Mouse (Mus musculus): ENCODE data around the gene Rbfox1. TPM values are rescaled to one million over a fixed set of nuclear protein-coding genes. Genes with fewer than 3 reads are reported as not detected.

Rbfox1 gene
- total and polyA plus RNA-seq, 3 experiments, result not detected

DNA sequence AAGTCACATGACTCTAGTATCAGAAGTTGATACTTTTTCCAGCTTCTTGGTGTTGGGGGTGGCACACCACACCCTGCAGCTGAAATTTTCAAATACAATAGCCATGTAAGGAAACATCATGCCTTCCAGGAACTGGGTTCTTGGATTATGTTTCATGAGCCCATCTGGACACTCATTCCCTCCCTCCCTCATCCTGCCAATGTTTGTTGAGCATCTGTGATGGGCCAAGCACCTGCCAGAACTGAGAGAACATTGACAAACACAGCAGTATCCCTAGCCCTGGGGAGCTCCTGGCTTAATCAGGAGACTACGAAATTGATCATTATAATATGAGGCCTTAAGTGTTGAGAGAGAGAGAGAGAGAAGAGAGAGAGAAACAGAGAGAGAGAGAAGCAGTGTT lies 18.2 kb upstream of the Rbfox1 start:
- no peak for DNase-seq (ENCODE audit: low read depth, low spot score)
- H3K79me2 ChIP-seq (ENCODE audit: control insufficient read depth, insufficient read depth, low read length, poor library complexity), result no peaks in the 10 kb centered on the region
- H3K9me3 ChIP-seq (replicated peaks; ENCODE audit: insufficient read depth, low read length), result no peaks in the 10 kb centered on the region
- H3K4me3 ChIP-seq (ENCODE audit: control insufficient read depth in 1 of 2, insufficient read depth in 1 of 2, low read depth in 2 of 2, low read length in 2 of 2), result no peak overlapping the region
- no peak overlapping the region for H3K9ac ChIP-seq (ENCODE audit: control insufficient read depth, low read depth, low read length, poor library complexity, severe bottlenecking)
- H3K27me3 ChIP-seq (ENCODE audit: control insufficient read depth in 1 of 2, insufficient read depth in 2 of 2, low read length in 2 of 2), result no peaks in the 10 kb centered on the region
- no peaks in the 10 kb centered on the region for H3K36me3 ChIP-seq (ENCODE audit: control insufficient read depth in 1 of 2, insufficient read depth in 2 of 2, low read length in 2 of 2)
- TF ChIP-seq GATA1 (IDR thresholded peaks at IDR 0.05; ENCODE audit: low read depth, low read length) (no peak), RCOR1 (IDR thresholded peaks at IDR 0.05; ENCODE audit: low read depth, low read length) (no peak), ZMIZ1 (IDR thresholded peaks at IDR 0.05; ENCODE audit: low read depth, low read length) (no peak), JUND (IDR thresholded peaks at IDR 0.05; ENCODE audit: low read depth, low read length) (no peak), ELF1 (IDR thresholded peaks at IDR 0.05; ENCODE audit: low read depth, low read length) (no peak), MEF2A (IDR thresholded peaks at IDR 0.05; ENCODE audit: extremely low read depth, insufficient replicate concordance, low read depth, low read length, poor library complexity, severe bottlenecking) (no peak), ZC3H11A (IDR thresholded peaks at IDR 0.05; ENCODE audit: low read depth, low read length) (no peak), SMC3 (IDR thresholded peaks at IDR 0.05; ENCODE audit: low read depth, low read length) (no peak), HCFC1 (IDR thresholded peaks at IDR 0.05; ENCODE audit: low read depth, low read length) (no peak), BHLHE40 (IDR thresholded peaks at IDR 0.05; ENCODE audit: borderline replicate concordance, low read depth, low read length) (no peak), TCF12 (IDR thresholded peaks at IDR 0.05; ENCODE audit: low read depth, low read length) (no peak), MYC (IDR thresholded peaks at IDR 0.05; ENCODE audit: low read depth, low read length) (no peak), EP300 (IDR thresholded peaks at IDR 0.05; ENCODE audit: low read depth in 1 of 2, low read length in 2 of 2) (no peak), E2F4 (IDR thresholded peaks at IDR 0.05; ENCODE audit: borderline replicate concordance, low read depth, low read length) (no peak), NELFE (IDR thresholded peaks at IDR 0.05; ENCODE audit: low read depth, low read length) (no peak), USF1 (IDR thresholded peaks at IDR 0.05; ENCODE audit: low read depth, low read length) (no peak), USF2 (IDR thresholded peaks at IDR 0.05; ENCODE audit: borderline replicate concordance in 1 of 2, insufficient read depth in 1 of 2, low read depth in 1 of 2, low read length in 2 of 2) (no peak), POLR2AphosphoS5 (IDR thresholded peaks at IDR 0.05; ENCODE audit: borderline replicate concordance, low read depth, low read length) (no peak)
- H3K27ac ChIP-seq (ENCODE audit: control insufficient read depth, low read depth, low read length), result no peak overlapping the region
- H3K4me1 ChIP-seq (ENCODE audit: control insufficient read depth in 1 of 2, insufficient read depth in 2 of 2, low read length in 2 of 2), result no peaks in the 10 kb centered on the region

DNA sequence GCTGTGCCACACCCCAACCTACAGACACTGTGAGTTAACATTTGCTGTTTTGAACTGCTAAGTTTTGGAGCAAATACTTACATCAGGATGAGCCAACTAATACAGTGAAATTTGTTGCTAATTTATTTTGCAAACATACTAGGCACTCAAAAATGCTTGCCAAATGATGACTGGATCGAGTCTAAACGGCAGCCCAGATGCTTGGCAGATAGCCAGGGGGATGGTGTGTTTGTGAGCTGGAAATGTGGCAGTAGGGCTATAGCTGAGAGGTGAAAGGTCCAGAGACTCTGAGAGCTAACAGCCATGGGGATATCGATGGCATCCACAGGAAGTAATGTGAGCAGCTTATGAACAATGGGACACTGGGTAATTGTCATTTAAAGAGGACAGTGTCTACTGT lies 14.8 kb upstream of the Rbfox1 start:
- Histone ChIP-seq H3K4me3 (ENCODE audit: control insufficient read depth in 1 of 2, insufficient read depth in 1 of 2, low read depth in 2 of 2, low read length in 2 of 2) (no peak overlapping the region), H3K79me2 (ENCODE audit: control insufficient read depth, insufficient read depth, low read length, poor library complexity) (no peaks in the 10 kb centered on the region), H3K4me1 (ENCODE audit: control insufficient read depth in 1 of 2, insufficient read depth in 2 of 2, low read length in 2 of 2) (no peaks in the 10 kb centered on the region), H3K9me3 (replicated peaks; ENCODE audit: insufficient read depth, low read length) (no peaks in the 10 kb centered on the region), H3K36me3 (ENCODE audit: control insufficient read depth in 1 of 2, insufficient read depth in 2 of 2, low read length in 2 of 2) (no peaks in the 10 kb centered on the region), H3K9ac (ENCODE audit: control insufficient read depth, low read depth, low read length, poor library complexity, severe bottlenecking) (no peak overlapping the region), H3K27me3 (ENCODE audit: control insufficient read depth in 1 of 2, insufficient read depth in 2 of 2, low read length in 2 of 2) (no peaks in the 10 kb centered on the region), H3K27ac (ENCODE audit: control insufficient read depth, low read depth, low read length) (no peak overlapping the region)
- TF ChIP-seq KAT2A (conservative IDR thresholded peaks at IDR 0.05; ENCODE audit: low read depth, low read length) (no peak), UBTF (IDR thresholded peaks at IDR 0.05; ENCODE audit: borderline replicate concordance, insufficient read depth, low read depth, low read length) (no peak), POLR2AphosphoS2 (IDR thresholded peaks at IDR 0.05; ENCODE audit: low read length) (no peak), BHLHE40 (IDR thresholded peaks at IDR 0.05; ENCODE audit: borderline replicate concordance, low read depth, low read length) (no peak), ZMIZ1 (IDR thresholded peaks at IDR 0.05; ENCODE audit: low read depth, low read length) (no peak), HCFC1 (IDR thresholded peaks at IDR 0.05; ENCODE audit: low read depth, low read length) (no peak), MEF2A (IDR thresholded peaks at IDR 0.05; ENCODE audit: extremely low read depth, insufficient replicate concordance, low read depth, low read length, poor library complexity, severe bottlenecking) (no peak), MAFK (IDR thresholded peaks at IDR 0.05; ENCODE audit: borderline replicate concordance, low read depth, low read length) (no peak), ZC3H11A (IDR thresholded peaks at IDR 0.05; ENCODE audit: low read depth, low read length) (no peak), RAD21 (IDR thresholded peaks at IDR 0.05; ENCODE audit: low read depth, low read length) (no peak), ZKSCAN1 (IDR thresholded peaks at IDR 0.05; ENCODE audit: low read depth, low read length) (no peak), NELFE (IDR thresholded peaks at IDR 0.05; ENCODE audit: low read depth, low read length) (no peak), CHD2 (IDR thresholded peaks at IDR 0.05; ENCODE audit: low read length) (no peak)
- DNase-seq (ENCODE audit: low read depth, low spot score), result no peak
